Mouse (Mus musculus): ENCODE data around the gene Prim1. TPM values are rescaled to one million over a fixed set of nuclear protein-coding genes. Genes with fewer than 3 reads are reported as not detected.
A peak's percentile ranks its signal among the peaks of the same experiment; 100 is the strongest.

Prim1 gene
- polyA plus RNA-seq, 1 experiment from 2014 or later = 50.5 TPM

DNA sequence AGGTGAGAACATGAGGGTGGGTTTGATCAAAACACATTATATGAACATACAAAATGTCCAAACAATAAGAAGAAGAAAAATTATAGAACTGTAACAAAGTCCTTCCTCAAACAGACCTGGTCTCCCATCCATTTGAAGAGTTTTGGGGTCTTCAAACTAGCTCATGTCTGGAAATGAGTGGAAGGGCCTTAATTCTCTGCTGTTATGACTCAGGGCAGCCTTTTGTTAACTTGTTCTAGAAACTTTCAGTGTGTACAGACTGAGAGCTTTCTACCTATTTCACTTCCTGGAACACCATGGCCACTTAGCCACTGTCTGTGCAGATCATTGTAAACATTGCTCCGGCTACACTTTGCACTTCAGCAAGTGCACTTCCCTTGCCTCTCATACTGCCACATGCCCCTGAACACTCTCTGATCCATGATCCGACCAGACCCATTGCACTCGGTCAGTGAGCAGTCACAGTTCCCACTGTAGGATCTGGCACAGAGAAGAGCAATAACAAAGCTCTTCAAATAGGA lies 11.6 kb upstream of the Prim1 start:
- no peak overlapping the region for H3K4me2 ChIP-seq
- H3K4me3 ChIP-seq = no peak overlapping the region
- H3K4me1 ChIP-seq = no peaks in the 10 kb centered on the region
- no peaks in the 10 kb centered on the region for H3K9me3 ChIP-seq
- ATAC-seq (ENCODE audit: extremely low read depth, insufficient number of reproducible peaks, low FRiP score, low TSS enrichment) = no peak
- H3K36me3 ChIP-seq = no peaks in the 10 kb centered on the region
- no peak overlapping the region for H3K27ac ChIP-seq (replicated peaks)
- 65% methylated on average over 3 of the region's 3 CpGs for WGBS
- H3K27me3 ChIP-seq (replicated peaks) = no peaks in the 10 kb centered on the region
- H3K9ac ChIP-seq = no peak overlapping the region

DNA sequence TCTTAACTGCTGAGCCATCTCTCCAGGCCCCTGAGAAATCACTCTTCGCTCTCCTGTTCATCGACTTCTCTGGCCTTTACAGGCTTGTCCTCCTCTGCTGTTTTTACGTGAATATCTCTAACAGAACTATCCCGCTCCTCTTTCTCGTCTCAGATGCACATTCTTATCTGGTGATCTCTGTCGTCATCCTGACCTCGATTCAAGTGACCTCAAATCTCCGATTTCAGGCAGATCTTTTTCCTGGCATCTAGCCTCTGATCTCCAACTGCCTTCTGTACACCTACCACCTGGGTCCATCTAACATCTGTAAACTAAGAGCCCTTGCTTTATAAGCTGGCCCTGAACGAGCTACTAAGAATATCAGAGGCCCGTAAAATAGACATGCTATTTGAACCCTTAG lies 10.1 kb upstream of the Prim1 start:
- Histone ChIP-seq H3K9ac (no peak overlapping the region), H3K9me3 (no peaks in the 10 kb centered on the region), H3K4me2 (no peak overlapping the region), H3K36me3 (no peaks in the 10 kb centered on the region), H3K4me1 (no peaks in the 10 kb centered on the region), H3K4me3 (no peak overlapping the region), H3K27ac (replicated peaks) (no peak overlapping the region), H3K27me3 (replicated peaks) (no peaks in the 10 kb centered on the region)
- WGBS = 74% methylated on average over 10 of the region's 10 CpGs
- ATAC-seq (ENCODE audit: extremely low read depth, insufficient number of reproducible peaks, low FRiP score, low TSS enrichment) = no peak

DNA sequence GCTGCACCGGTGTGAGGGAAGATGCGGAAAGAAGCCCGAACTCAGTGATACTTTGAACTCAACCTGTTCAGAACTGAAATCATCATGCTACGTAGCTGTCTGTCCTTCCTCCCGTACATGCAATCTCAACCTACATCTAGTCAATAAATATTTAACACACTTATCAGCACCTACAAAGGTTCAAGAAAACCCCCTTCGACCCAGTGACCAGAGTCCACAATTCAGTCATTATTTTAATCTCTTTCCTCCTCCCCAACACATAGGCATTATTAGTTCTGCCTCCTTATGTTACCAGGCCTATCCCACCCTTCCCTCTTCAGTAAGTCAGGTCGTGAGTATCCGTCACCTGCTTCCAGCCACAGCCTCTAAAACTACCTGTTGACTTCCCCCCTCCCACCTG lies 9.5 kb upstream of the Prim1 start:
- ATAC-seq (ENCODE audit: extremely low read depth, insufficient number of reproducible peaks, low FRiP score, low TSS enrichment) = no peak
- 77% methylated on average over 8 of the region's 8 CpGs for WGBS
- no peaks in the 10 kb centered on the region for H3K9me3 ChIP-seq
- H3K4me2 ChIP-seq = no peak overlapping the region
- no peak overlapping the region for H3K9ac ChIP-seq
- no peaks in the 10 kb centered on the region for H3K4me1 ChIP-seq
- no peaks in the 10 kb centered on the region for H3K36me3 ChIP-seq
- H3K27ac ChIP-seq (replicated peaks) = no peak overlapping the region
- no peak overlapping the region for H3K4me3 ChIP-seq
- no peaks in the 10 kb centered on the region for H3K27me3 ChIP-seq (replicated peaks)

DNA sequence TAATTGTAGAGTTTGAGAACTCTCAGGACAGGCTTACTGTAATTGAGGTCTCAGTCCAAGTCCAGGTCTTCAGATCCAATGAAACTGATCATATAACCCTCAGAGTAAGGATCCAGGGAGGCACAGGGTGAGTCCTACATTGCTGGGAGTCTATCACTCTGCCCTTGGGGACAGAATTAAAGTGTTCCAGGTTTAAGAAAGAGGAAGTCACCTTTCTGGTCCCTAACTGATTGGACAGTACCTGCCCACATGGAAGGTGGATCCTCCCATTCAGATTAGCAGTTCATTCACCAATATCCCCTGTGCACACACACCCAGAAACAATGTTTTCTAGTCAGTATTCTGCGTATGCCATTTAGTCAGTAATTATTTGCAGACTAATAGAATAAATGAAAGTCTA lies 7.5 kb upstream of the Prim1 start, which contains the start of gene Hsd17b6:
TSS of gene Hsd17b6 (minus strand) at position 166 of the 400 bp plus-strand sequence.
- H3K4me1 ChIP-seq = no peaks in the 10 kb centered on the region
- no peaks in the 10 kb centered on the region for H3K9me3 ChIP-seq
- no peaks in the 10 kb centered on the region for H3K36me3 ChIP-seq
- H3K9ac ChIP-seq = no peak within 1 kb of the TSS
- ATAC-seq (ENCODE audit: extremely low read depth, insufficient number of reproducible peaks, low FRiP score, low TSS enrichment) = no peak
- H3K27me3 ChIP-seq (replicated peaks) = no peaks in the 10 kb centered on the region
- H3K27ac ChIP-seq (replicated peaks) = no peak within 1 kb of the TSS
- no peak within 1 kb of the TSS for H3K4me3 ChIP-seq
- H3K4me2 ChIP-seq = no peak within 1 kb of the TSS
- WGBS = 82% methylated on average over 1 of the region's 1 CpGs

DNA sequence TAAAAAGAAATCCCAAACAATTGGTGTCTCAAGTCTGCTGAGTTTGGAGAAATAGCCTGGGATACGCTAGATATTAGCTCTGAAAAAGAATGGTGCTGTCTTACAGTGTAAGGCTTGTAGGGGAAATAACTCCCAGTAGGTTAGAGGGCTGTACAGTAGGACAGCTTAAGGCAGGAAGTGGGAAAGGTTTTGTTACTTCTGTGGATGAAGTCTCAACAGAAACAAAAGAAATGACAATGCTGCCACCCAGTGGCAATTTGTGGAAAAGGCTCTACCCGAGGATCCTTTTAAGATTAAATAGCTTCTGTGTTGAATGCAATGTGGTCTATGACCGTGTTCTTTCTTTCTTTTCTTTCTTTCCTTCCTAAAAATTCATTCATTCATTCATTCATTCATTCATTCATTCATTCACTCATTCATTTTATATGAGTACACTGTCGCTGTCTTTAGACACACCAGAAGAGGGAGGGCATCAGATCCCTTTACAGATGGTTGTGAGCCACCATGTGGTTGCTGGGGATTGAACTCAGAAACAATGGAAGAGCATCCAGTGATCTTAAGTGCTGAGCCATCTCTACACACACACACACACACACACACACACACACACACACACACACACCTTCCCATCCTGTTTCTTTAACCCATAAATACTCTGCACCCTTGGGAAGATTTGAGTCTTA lies 6.6 kb upstream of the Prim1 start:
- Histone ChIP-seq H3K4me1 (no peaks in the 10 kb centered on the region), H3K27ac (replicated peaks) (no peak overlapping the region), H3K36me3 (no peaks in the 10 kb centered on the region), H3K9me3 (no peaks in the 10 kb centered on the region), H3K4me3 (no peak overlapping the region), H3K4me2 (no peak overlapping the region), H3K27me3 (replicated peaks) (no peaks in the 10 kb centered on the region), H3K9ac (no peak overlapping the region)
- 8% methylated on average over 4 of the region's 4 CpGs for WGBS
- no peak; the same call in 1 of the 2 replicates for ATAC-seq (ENCODE audit: extremely low read depth, insufficient number of reproducible peaks, low FRiP score, low TSS enrichment)

DNA sequence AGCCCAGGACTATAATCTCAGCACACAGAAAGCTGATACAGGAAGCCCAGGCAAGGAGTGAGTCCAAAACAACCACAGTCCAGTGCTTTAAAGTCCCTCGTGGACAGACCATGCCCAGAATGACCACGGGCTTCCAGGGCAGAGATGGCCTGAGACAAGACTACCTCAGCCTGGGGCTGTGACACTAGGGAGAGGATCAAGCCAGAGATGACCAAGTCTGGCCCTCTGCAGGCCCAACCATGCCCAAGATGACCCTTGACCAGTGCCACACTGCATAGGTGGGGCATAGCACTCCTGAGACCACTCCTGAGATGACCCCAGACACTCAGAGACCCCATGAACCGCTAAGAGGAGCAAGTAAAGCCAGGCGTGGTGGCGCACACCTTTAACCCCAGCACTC lies 5.2 kb upstream of the Prim1 start:
- 64% methylated on average over 5 of the region's 5 CpGs for WGBS
- Histone ChIP-seq H3K36me3 (no peaks in the 10 kb centered on the region), H3K4me2 (no peak overlapping the region), H3K27ac (replicated peaks) (no peak overlapping the region), H3K4me1 (0 out of 2 replicates have a peak, but pooled peaks cover 1% of the 10 kb centered on the region), H3K4me3 (no peak overlapping the region), H3K9ac (no peak overlapping the region), H3K27me3 (replicated peaks) (no peaks in the 10 kb centered on the region), H3K9me3 (no peaks in the 10 kb centered on the region)
- ATAC-seq (ENCODE audit: extremely low read depth, insufficient number of reproducible peaks, low FRiP score, low TSS enrichment) = no peak

DNA sequence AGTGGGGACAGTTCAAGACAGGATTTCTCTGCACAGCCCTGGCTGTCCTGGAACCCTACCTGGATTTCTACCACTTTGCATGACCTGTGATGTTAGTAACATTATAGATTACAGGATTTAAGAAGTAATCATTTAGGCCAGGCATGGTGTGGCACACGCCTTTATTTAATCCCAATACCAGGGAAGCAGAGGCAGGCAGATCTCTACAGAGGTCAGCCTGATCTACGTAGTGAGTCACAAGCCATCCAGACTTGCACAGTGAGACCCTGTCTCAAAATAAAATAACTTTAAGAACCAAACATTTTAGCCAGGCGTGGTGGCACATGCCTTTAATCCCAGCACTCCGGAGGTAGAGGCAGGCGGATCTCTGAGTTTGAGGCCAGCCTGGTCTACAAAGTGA lies 7.2 kb downstream of the Prim1 start:
- H3K4me2 ChIP-seq = no peak overlapping the region
- no peak overlapping the region for H3K27ac ChIP-seq (replicated peaks)
- H3K36me3 ChIP-seq = peaks cover 91% of the 10 kb centered on the region
- peaks cover 6% of the 10 kb centered on the region; the same call in 1 of the 2 replicates for H3K4me1 ChIP-seq
- no peak overlapping the region for H3K9ac ChIP-seq
- no peaks in the 10 kb centered on the region for H3K27me3 ChIP-seq (replicated peaks)
- no peak for ATAC-seq (ENCODE audit: extremely low read depth, insufficient number of reproducible peaks, low FRiP score, low TSS enrichment)
- no peaks in the 10 kb centered on the region for H3K9me3 ChIP-seq
- H3K4me3 ChIP-seq = no peak overlapping the region
- 96% methylated on average over 5 of the region's 5 CpGs for WGBS

DNA sequence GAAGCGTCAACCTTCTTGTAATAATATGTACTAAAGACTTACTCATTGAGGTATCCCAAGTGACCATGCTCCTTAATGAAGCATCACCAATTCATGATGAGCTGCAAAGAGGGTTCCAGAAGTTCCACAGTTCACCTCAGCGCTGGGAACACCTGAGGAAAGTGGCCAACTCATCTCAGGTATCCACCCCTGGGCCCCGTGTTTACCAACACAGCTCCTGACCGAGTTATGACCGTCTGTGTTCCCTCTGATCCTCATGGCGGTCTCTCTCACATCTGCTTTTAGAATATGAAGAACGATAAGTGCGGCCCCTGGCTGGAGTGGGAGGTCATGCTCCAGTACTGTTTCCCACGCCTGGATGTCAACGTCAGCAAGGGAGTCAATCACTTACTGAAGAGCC lies 8.5 kb downstream of the Prim1 start:
- WGBS = 95% methylated on average over 10 of the region's 10 CpGs
- no peak for ATAC-seq (ENCODE audit: extremely low read depth, insufficient number of reproducible peaks, low FRiP score, low TSS enrichment)
- peaks cover 96% of the 10 kb centered on the region for H3K36me3 ChIP-seq
- no peak overlapping the region for H3K4me3 ChIP-seq
- no peak overlapping the region for H3K9ac ChIP-seq
- no peaks in the 10 kb centered on the region for H3K27me3 ChIP-seq (replicated peaks)
- no peaks in the 10 kb centered on the region for H3K9me3 ChIP-seq
- H3K4me2 ChIP-seq = no peak overlapping the region
- peaks cover 6% of the 10 kb centered on the region; the same call in 1 of the 2 replicates for H3K4me1 ChIP-seq
- no peak overlapping the region for H3K27ac ChIP-seq (replicated peaks)

DNA sequence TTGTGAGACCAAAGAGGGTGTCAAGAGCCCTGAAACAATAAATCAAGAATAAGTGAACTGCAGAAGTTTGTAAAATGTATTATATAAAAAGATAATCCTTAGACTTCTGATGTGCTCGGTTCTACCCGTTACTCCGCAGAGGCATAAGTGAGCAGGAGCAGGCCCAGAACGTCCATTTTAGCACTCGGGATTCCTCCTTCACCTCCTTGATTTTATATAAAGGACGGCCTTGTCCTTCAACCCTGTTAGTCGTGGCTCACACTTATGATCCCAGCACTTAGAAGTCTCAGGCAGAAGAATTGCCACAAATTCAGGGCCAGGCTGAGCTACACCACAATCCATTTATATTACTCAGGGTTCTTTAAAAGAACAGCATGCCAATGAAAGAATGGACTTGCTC lies 15.0 kb downstream of the Prim1 start:
- Histone ChIP-seq H3K4me3 (no peak overlapping the region), H3K9ac (no peak overlapping the region), H3K4me1 (peaks cover 5% of the 10 kb centered on the region), H3K4me2 (no peak overlapping the region), H3K36me3 (peaks cover 68% of the 10 kb centered on the region), H3K27me3 (replicated peaks) (no peaks in the 10 kb centered on the region), H3K27ac (replicated peaks) (no peak overlapping the region), H3K9me3 (no peaks in the 10 kb centered on the region)
- no peak for ATAC-seq (ENCODE audit: extremely low read depth, insufficient number of reproducible peaks, low FRiP score, low TSS enrichment)
- 84% methylated on average over 7 of the region's 7 CpGs for WGBS

DNA sequence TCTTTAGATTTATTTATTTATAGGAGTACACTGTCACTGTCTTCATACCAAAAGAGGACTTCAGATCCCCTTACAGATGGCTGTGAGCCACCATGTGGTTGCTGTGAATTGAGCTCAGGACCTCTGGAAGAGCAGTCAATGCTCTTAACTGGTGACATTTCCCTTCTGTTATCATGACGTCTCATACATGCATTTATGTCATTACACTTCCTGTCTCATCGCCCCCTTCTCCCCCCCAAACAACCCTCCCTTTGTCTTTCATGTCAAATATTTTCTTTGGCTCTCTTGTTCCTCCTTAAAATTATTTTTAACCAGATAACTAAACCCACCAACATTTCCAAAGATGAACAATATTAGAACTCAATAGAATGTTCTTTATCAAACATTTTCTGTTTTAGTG lies 15.9 kb downstream of the Prim1 start:
- H3K4me2 ChIP-seq = no peak overlapping the region
- no peaks in the 10 kb centered on the region for H3K27me3 ChIP-seq (replicated peaks)
- H3K36me3 ChIP-seq = peaks cover 59% of the 10 kb centered on the region
- H3K4me1 ChIP-seq = peaks cover 5% of the 10 kb centered on the region
- H3K4me3 ChIP-seq = no peak overlapping the region
- 59% methylated on average over 2 of the region's 2 CpGs for WGBS
- no peak overlapping the region for H3K27ac ChIP-seq (replicated peaks)
- ATAC-seq (ENCODE audit: extremely low read depth, insufficient number of reproducible peaks, low FRiP score, low TSS enrichment) = no peak
- no peak overlapping the region for H3K9ac ChIP-seq
- H3K9me3 ChIP-seq = no peaks in the 10 kb centered on the region

DNA sequence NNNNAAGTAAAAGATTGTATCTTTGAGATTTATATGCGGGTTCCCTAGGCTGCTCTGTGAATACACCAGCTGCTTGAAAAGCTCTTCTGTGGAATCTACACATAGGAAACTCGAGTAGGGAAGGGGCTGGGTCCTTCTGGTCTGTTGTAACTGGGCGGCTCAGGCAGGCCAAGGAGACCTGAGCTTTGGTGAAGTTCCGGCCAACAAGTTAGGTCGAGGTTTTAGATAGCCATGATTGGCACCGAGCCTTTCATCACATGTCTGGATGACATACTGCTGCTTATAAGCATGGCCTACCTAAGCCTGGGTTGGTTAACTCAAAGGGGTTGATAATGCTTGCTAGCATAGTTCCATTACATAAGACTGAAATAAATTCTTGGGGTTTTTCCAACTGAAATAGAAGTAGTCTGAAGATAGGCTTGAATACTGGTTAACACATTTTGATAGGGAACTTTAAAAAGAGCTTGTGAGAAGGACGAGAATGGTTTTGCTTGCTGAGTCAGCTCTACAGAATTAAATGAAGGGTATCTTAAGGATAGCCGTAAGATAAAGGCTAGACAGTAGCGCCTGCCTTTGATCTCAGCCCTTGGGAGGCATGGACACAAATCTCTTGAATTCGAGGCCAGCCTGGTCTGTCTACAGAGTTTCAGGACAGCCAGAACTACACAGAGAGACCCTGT lies 21.9 kb downstream of the Prim1 start:
- WGBS = under 1% methylated on average over 10 of the region's 10 CpGs
- Histone ChIP-seq H3K9me3 (no peaks in the 10 kb centered on the region), H3K4me1 (peaks cover 58% of the 10 kb centered on the region), H3K4me2 (peak overlapping the region; percentile 75), H3K27me3 (replicated peaks) (no peaks in the 10 kb centered on the region), H3K27ac (replicated peaks) (peak overlapping the region; percentile 98), H3K4me3 (peak overlapping the region; percentile 68), H3K9ac (peak overlapping the region; percentile 100), H3K36me3 (peaks cover 42% of the 10 kb centered on the region)
- ATAC-seq (ENCODE audit: extremely low read depth, insufficient number of reproducible peaks, low FRiP score, low TSS enrichment) = 0 out of 2 replicates have a peak, but pooled peaks have one; percentile 8
